Mouse (Mus musculus) heart, embryonic 10.5 days (tissue): ENCODE measurements at regions not wholly inside any gene's neighbourhood (a gene's known extent, or its start where the extent isn't known, plus 50 kb on each side); places are given as distances from the start of the nearest gene placed in this dataset.
"Not testable (repeated sequence)": the region's sequence is repeated elsewhere in the genome, so short reads cannot be mapped to it uniquely, and the experiment has no call there.

ENCODE experiments used
- DNase-seq: peaks from one replicate; pipeline ENCODE4 v3.0.0-alpha.2; 2017; ENCODE audit warnings: low spot score
- H3K27ac ChIP-seq: fragments of 300-500 bp; sonication (generic); 2 replicates; pipeline ENCODE4 v1.5.1; 2016; ENCODE audit warnings: mild to moderate bottlenecking
- H3K27me3 ChIP-seq: fragments of 300-500 bp; sonication (generic); 2 replicates; pipeline ENCODE4 v1.6.1; 2016; ENCODE audit warnings: mild to moderate bottlenecking; ENCODE audit not compliant: poor library complexity, insufficient read depth, severe bottlenecking
- H3K36me3 ChIP-seq: fragments of 300-500 bp; sonication (generic); 2 replicates; pipeline ENCODE4 v1.6.1; 2016; ENCODE audit warnings: mild to moderate bottlenecking, moderate library complexity
- H3K4me1 ChIP-seq: fragments of 300-500 bp; sonication (generic); 2 replicates; pipeline ENCODE4 v1.6.1; 2016; ENCODE audit warnings: mild to moderate bottlenecking
- H3K4me3 ChIP-seq: fragments of 300-500 bp; sonication (generic); 2 replicates; pipeline ENCODE4 v1.5.1; 2016; ENCODE audit warnings: mild to moderate bottlenecking, moderate library complexity
- H3K9me3 ChIP-seq: fragments of 300-500 bp; sonication (generic); 2 replicates; pipeline ENCODE4 v1.6.1; 2016; ENCODE audit warnings: mild to moderate bottlenecking, moderate library complexity
- WGBS: fragments of 180-500 bp; shearing (Covaris S2); methylation state at CpG from one replicate; pipeline ENCODE4 v1.1.7; 2016; 5-methylcytosine and 5-hydroxymethylcytosine counted together

GRCm38 (mm10) chr13:3406236-3407017 lies 131.4 kb upstream of the Gdi2 start:
- H3K36me3 ChIP-seq, H3K9me3 ChIP-seq, H3K27ac ChIP-seq, H3K27me3 ChIP-seq, H3K4me1 ChIP-seq, H3K4me3 ChIP-seq: not testable (repeated sequence)
- 38% methylated on average over 8 of the region's 8 CpGs for WGBS
- peak; percentile 86 for DNase-seq

GRCm38 (mm10) chr13:3410281-3410680 lies 127.6 kb upstream of the Gdi2 start:
- H3K36me3 ChIP-seq, H3K27me3 ChIP-seq, DNase-seq, H3K27ac ChIP-seq, H3K4me1 ChIP-seq, H3K9me3 ChIP-seq, H3K4me3 ChIP-seq: not testable (repeated sequence)
- WGBS = 64% methylated on average over 3 of the region's 3 CpGs

- no peaks in the 10 kb centered on the region for H3K4me1 ChIP-seq
- DNase-seq = no peak
- H3K4me3 ChIP-seq = no peak overlapping the region
- H3K36me3 ChIP-seq = no peaks in the 10 kb centered on the region
- no peak overlapping the region for H3K27ac ChIP-seq
- 50% methylated on average over 1 of the region's 1 CpGs for WGBS
- peaks cover 9% of the 10 kb centered on the region; the same call in 1 of the 2 replicates for H3K9me3 ChIP-seq
- no peaks in the 10 kb centered on the region for H3K27me3 ChIP-seq
Observed at GRCm38 (mm10) chr13:3417026-3417425, 120.8 kb upstream of the Gdi2 start.

DNA sequence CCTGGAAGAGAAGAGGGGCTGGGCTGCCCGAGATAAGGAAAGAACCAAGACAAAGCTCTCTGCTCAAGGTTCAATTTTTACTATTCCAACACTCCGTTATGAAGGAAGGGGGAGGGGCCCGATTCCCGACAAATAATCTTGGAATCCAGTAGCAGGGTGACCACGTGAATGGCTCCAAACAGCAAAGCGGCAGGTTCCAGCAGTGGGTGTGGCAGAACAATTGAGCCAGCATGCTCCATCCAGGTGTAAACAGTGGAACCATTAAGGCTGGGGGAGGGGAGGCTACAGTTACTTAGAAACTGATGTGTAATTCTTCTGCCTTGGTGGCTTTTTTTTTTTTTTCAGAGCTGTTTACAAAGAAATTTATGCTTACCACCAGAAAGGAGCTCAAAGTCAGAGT lies 82.5 kb upstream of the Gdi2 start:
- not testable (repeated sequence) for DNase-seq, H3K4me1 ChIP-seq, H3K27ac ChIP-seq, H3K4me3 ChIP-seq, H3K27me3 ChIP-seq, H3K9me3 ChIP-seq, H3K36me3 ChIP-seq
- 84% methylated on average over 6 of the region's 6 CpGs for WGBS

GRCm38 (mm10) chr13:3476884-3477283 lies 61.0 kb upstream of the Gdi2 start:
- peaks cover 2% of the 10 kb centered on the region; the same call in 1 of the 2 replicates for H3K9me3 ChIP-seq
- no peaks in the 10 kb centered on the region for H3K27me3 ChIP-seq
- no peak overlapping the region for H3K4me3 ChIP-seq
- H3K27ac ChIP-seq = no peak overlapping the region
- no peak for DNase-seq
- H3K4me1 ChIP-seq = peaks cover 10% of the 10 kb centered on the region; the same call in 1 of the 2 replicates
- H3K36me3 ChIP-seq = peaks cover 9% of the 10 kb centered on the region; the same call in 1 of the 2 replicates

- peak overlapping the region; percentile 79 for H3K4me3 ChIP-seq
- H3K4me1 ChIP-seq = peaks cover 10% of the 10 kb centered on the region; the same call in 1 of the 2 replicates
- peaks cover 2% of the 10 kb centered on the region; the same call in 1 of the 2 replicates for H3K9me3 ChIP-seq
- no peaks in the 10 kb centered on the region for H3K27me3 ChIP-seq
- H3K36me3 ChIP-seq = peaks cover 12% of the 10 kb centered on the region; the same call in 1 of the 2 replicates
- under 1% methylated on average over 44 of the region's 45 CpGs for whole genome bisulfite sequencing
- H3K27ac ChIP-seq = peak overlapping the region; percentile 86
- DNase-seq = peak; percentile 90
Observed at GRCm38 (mm10) chr13:3477997-3478728, 59.7 kb upstream of the Gdi2 start.
